Mouse (Mus musculus) MEL (cell line): ENCODE results near the gene Smyd3.

Experiments
- CTCF ChIP-seq, 3 experiments: IDR thresholded peaks in 2 of 3; conservative IDR thresholded peaks in 1 of 3; 2 replicates each; pipeline ENCODE4 v1.5.1; 2011 to 2012; ENCODE audit warnings: low read length in 3 of 3, low read depth in 2 of 3, mild to moderate bottlenecking in 2 of 3, improper control_type of control experiment in 1 of 3, inconsistent platforms in 1 of 3, mixed read lengths in 1 of 3, moderate library complexity in 1 of 3; ENCODE audit not compliant: control insufficient read depth in 1 of 3, insufficient read depth in 1 of 3, poor library complexity in 1 of 3, severe bottlenecking in 1 of 3
- E2F4 ChIP-seq: IDR thresholded peaks from 2 replicates; pipeline ENCODE4 v1.6.1; 2011; ENCODE audit warnings: low read depth, low read length, improper control_type of control experiment, borderline replicate concordance
- EP300 ChIP-seq, 2 experiments: IDR thresholded peaks; 2 replicates each; pipeline ENCODE4 v1.6.1; 2011; ENCODE audit warnings: improper control_type of control experiment in 2 of 2, low read length in 2 of 2, low read depth in 1 of 2, mild to moderate bottlenecking in 1 of 2
- POLR2A ChIP-seq, 2 experiments: IDR thresholded peaks; 2 replicates each; pipeline ENCODE4 v1.6.1; 2011 to 2012; ENCODE audit warnings: low read length in 2 of 2, mild to moderate bottlenecking in 2 of 2, control low read depth in 1 of 2, improper control_type of control experiment in 1 of 2, low read depth in 1 of 2, moderate library complexity in 1 of 2; ENCODE audit not compliant: control insufficient read depth in 1 of 2, insufficient read depth in 1 of 2, poor library complexity in 1 of 2
- POLR2AphosphoS5 ChIP-seq: IDR thresholded peaks from 2 replicates; pipeline ENCODE4 v1.6.1; 2012; ENCODE audit warnings: low read depth, borderline replicate concordance, mild to moderate bottlenecking, inconsistent platforms, low read length, moderate library complexity, mixed read lengths

- TF ChIP-seq EP300 (IDR thresholded peaks at IDR 0.05; ENCODE audit: low read depth in 1 of 2, low read length in 2 of 2) (no peak), POLR2AphosphoS5 (no peak), E2F4 (no peak), CTCF (IDR thresholded peaks at IDR 0.05 in 2 of 3, conservative IDR thresholded peaks at IDR 0.05 in 1 of 3; ENCODE audit: control insufficient read depth in 1 of 3, insufficient read depth in 1 of 3, low read depth in 2 of 3, low read length in 3 of 3, poor library complexity in 1 of 3, severe bottlenecking in 1 of 3) (no peak), POLR2A (IDR thresholded peaks at IDR 0.05; ENCODE audit: control insufficient read depth in 1 of 2, insufficient read depth in 1 of 2, low read depth in 1 of 2, low read length in 2 of 2, poor library complexity in 1 of 2) (no peak)
These were observed 513.5 kb downstream of the Smyd3 start for GRCm38 (mm10) chr1:179004133-179004866.
